Mouse (Mus musculus) c-Kit-positive CD71-positive TER-119-positive erythroid progenitor cells, embryonic 14.5 days (primary cell): ENCODE results near the gene Ceacam15.
"Not testable (repeated sequence)": the region's sequence is repeated elsewhere in the genome, so short reads cannot be mapped to it uniquely, and the experiment has no call there.

Experiments used
- DNase-seq: peaks from one replicate; pipeline ENCODE4 v3.0.0-alpha.2; 2013; ENCODE audit warnings: low spot score

The Ceacam15 gene

GRCm38 (mm10) chr7:16675605-16676004 is at the start of gene Ceacam15:
Ceacam15 (minus strand) TSS chr7:16675705.
- no peak for DNase-seq

- not testable (repeated sequence) for DNase-seq
Observed at GRCm38 (mm10) chr7:16722490-16722889, 47.0 kb upstream of the Ceacam15 start.

- no peak for DNase-seq
Observed at GRCm38 (mm10) chr7:16721629-16722028, 46.1 kb upstream of the Ceacam15 start, which contains the start of gene Ceacam9. Ceacam9 (plus strand) TSS chr7:16721929.

GRCm38 (mm10) chr7:16716456-16717152 is 41.1 kb upstream of the Ceacam15 start:
- not testable (repeated sequence) for DNase-seq

GRCm38 (mm10) chr7:16712633-16713415 is 37.3 kb upstream of the Ceacam15 start:
- no peak for DNase-seq

GRCm38 (mm10) chr7:16710604-16711003 is 35.1 kb upstream of the Ceacam15 start:
- DNase-seq: no peak

- DNase-seq: no peak
Observed at GRCm38 (mm10) chr7:16708244-16708643, 32.7 kb upstream of the Ceacam15 start.

- no peak for DNase-seq
Observed at GRCm38 (mm10) chr7:16706385-16706784, 30.9 kb upstream of the Ceacam15 start.

GRCm38 (mm10) chr7:16700583-16700982 is 25.1 kb upstream of the Ceacam15 start:
- no peak for DNase-seq

- peak; percentile 21 for DNase-seq
Observed at GRCm38 (mm10) chr7:16699042-16699441, 23.5 kb upstream of the Ceacam15 start.

- DNase-seq: no peak
Observed at GRCm38 (mm10) chr7:16695025-16695424, 19.5 kb upstream of the Ceacam15 start.

- DNase-seq: no peak
Observed at GRCm38 (mm10) chr7:16689196-16689595, 13.7 kb upstream of the Ceacam15 start.

- not testable (repeated sequence) for DNase-seq
Observed at GRCm38 (mm10) chr7:16680194-16680593, 4.7 kb upstream of the Ceacam15 start.

GRCm38 (mm10) chr7:16674699-16675098 is 806 bp downstream of the Ceacam15 start:
- DNase-seq: not testable (repeated sequence)

GRCm38 (mm10) chr7:16673823-16674222 is 1.7 kb downstream of the Ceacam15 start:
- DNase-seq: no peak

- DNase-seq: not testable (repeated sequence)
Observed at GRCm38 (mm10) chr7:16668331-16668930, 7.1 kb downstream of the Ceacam15 start.

- DNase-seq: no peak
Observed at GRCm38 (mm10) chr7:16644260-16644659, 31.2 kb downstream of the Ceacam15 start.

- not testable (repeated sequence) for DNase-seq
Observed at GRCm38 (mm10) chr7:16643106-16643505, 32.4 kb downstream of the Ceacam15 start.

GRCm38 (mm10) chr7:16639028-16639427 is 36.5 kb downstream of the Ceacam15 start:
- no peak for DNase-seq

GRCm38 (mm10) chr7:16635116-16635515 is 40.4 kb downstream of the Ceacam15 start:
- no peak for DNase-seq

- not testable (repeated sequence) for DNase-seq
Observed at GRCm38 (mm10) chr7:16633913-16634312, 41.6 kb downstream of the Ceacam15 start.

- DNase-seq: no peak
Observed at GRCm38 (mm10) chr7:16631932-16632331, 43.6 kb downstream of the Ceacam15 start.

GRCm38 (mm10) chr7:16631025-16631424 is 44.5 kb downstream of the Ceacam15 start:
- no peak for DNase-seq
